Mouse (Mus musculus) neural tube, postnatal 0 days (tissue): ENCODE measurements around the gene Matn1. TPM values are rescaled to one million over a fixed set of nuclear protein-coding genes. Genes with fewer than 3 reads are reported as not detected.

Experiments
- polyA plus RNA-seq: library from polyadenylated mRNA; unstranded; fragments of >200 nt; fragmentation: Nextera tagmentation; extraction: Ambion mirVana; gene quantifications from 2 replicates; pipeline ENCODE4 v1.2.1, GENCODE M21; 2015

The Matn1 gene
- 0.52 and 0.59 TPM in 2 replicates for polyA plus RNA-seq

DNA sequence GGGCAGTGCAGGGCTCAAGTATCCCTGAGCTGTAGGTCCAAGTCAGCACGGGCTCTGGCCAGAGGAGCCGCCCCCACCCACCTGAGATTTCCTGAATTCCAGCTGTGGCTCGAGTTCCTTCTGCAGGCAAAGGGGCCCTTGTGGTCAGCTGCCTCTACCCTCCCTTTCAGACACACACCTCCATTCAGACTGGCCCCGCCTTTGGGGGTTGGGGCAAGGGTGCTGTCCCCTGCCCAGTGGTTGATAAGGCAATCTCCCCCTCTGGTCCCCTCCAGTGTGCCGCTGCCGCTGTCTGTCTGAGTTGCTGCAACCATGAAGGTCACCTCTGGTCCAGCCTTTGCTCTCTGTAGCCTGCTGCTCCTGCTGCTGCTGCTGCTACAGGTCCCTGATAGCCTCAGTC is at the start of gene Matn1:
Gene Matn1 (plus strand): TSS at position 274 of the 400 bp plus-strand sequence.

GRCm38 (mm10) chr4:130913077-130913476 is 31.1 kb upstream of the Matn1 start, which contains the start of gene Laptm5:
Gene Laptm5 (plus strand): TSS chr4:130913125.

Other genes with a start within 250 kb of the Matn1 start
- gene Sdc3, start 151.8 kb upstream of the Matn1 start, polyA plus RNA-seq: 136 and 167 TPM in 2 replicates
- 52.3 and 52.6 TPM in 2 replicates for gene Laptm5, start 31.3 kb upstream of the Matn1 start, polyA plus RNA-seq